Mouse (Mus musculus) CD4-positive, CD25-positive, alpha-beta regulatory T cell, adult 4 months (primary cell): ENCODE measurements around the gene Il17a. TPM values are rescaled to one million over a fixed set of nuclear protein-coding genes. Genes with fewer than 3 reads are reported as not detected.

Experiments used
- polyA plus RNA-seq, 2 experiments: library from polyadenylated mRNA; unstranded; fragments of 100-300 nt; shearing (Covaris generic); gene quantifications; one replicate each; pipeline ENCODE4 v1.2.1; 2017

Il17a gene
- polyA plus RNA-seq, 2 experiments from 2014 or later, result not detected

Other genes with a start within 250 kb of the Il17a start
- not detected for gene Pkhd1, start 112.8 kb upstream of the Il17a start, polyA plus RNA-seq
- gene Il17f, start 59.7 kb downstream of the Il17a start, polyA plus RNA-seq, result under 1 TPM in 1 of 2 experiments, not detected in 1; 0.35 TPM
- gene Mcm3, start 89.4 kb downstream of the Il17a start, polyA plus RNA-seq, result 10 to 100 TPM; 46.3 to 81.6 TPM
- gene Paqr8, start 159.7 kb downstream of the Il17a start, polyA plus RNA-seq, result 1 to 10 TPM; 2.2 to 5.8 TPM
- 1 to 10 TPM in 1 of 2 experiments, under 1 TPM in 1; 0.54 to 1.2 TPM for gene Efhc1, start 220.7 kb downstream of the Il17a start, polyA plus RNA-seq